Mouse (Mus musculus) forebrain, embryonic 15.5 days (tissue): ENCODE measurements at regions not wholly inside any gene's neighbourhood (a gene's known extent, or its start where the extent isn't known, plus 50 kb on each side); places are given as distances from the start of the nearest gene placed in this dataset.

Experiments
- ATAC-seq: fragments of 200-750 bp; cut with Nextera tagmentation; replicated peaks from 2 replicates; pipeline ENCODE4 v1.8.0; 2017; ENCODE audit warnings: mild to moderate bottlenecking, moderate TSS enrichment, moderate library complexity
- H3K27ac ChIP-seq: fragments of 300-500 bp; sonication (generic); replicated peaks from 2 replicates; pipeline ENCODE4 v1.5.1; 2015; ENCODE audit warnings: mild to moderate bottlenecking, inconsistent platforms
- H3K27me3 ChIP-seq: fragments of 300-500 bp; sonication (generic); 2 replicates; pipeline ENCODE4 v1.6.1; 2015; ENCODE audit warnings: inconsistent platforms
- H3K36me3 ChIP-seq: fragments of 300-500 bp; sonication (generic); 2 replicates; pipeline ENCODE4 v1.6.1; 2015; ENCODE audit warnings: mild to moderate bottlenecking, inconsistent platforms
- H3K4me1 ChIP-seq: fragments of 300-500 bp; sonication (generic); 2 replicates; pipeline ENCODE4 v1.6.1; 2015; ENCODE audit warnings: inconsistent platforms
- H3K4me2 ChIP-seq: fragments of 300-500 bp; sonication (generic); replicated peaks from 2 replicates; pipeline ENCODE4 v1.6.1; 2015; ENCODE audit warnings: mild to moderate bottlenecking, inconsistent platforms
- H3K4me3 ChIP-seq: fragments of 300-500 bp; sonication (generic); 2 replicates; pipeline ENCODE4 v1.5.1; 2015; ENCODE audit warnings: mild to moderate bottlenecking, inconsistent platforms
- H3K9ac ChIP-seq: fragments of 300-500 bp; sonication (generic); replicated peaks from 2 replicates; pipeline ENCODE4 v1.6.1; 2015; ENCODE audit warnings: mild to moderate bottlenecking, inconsistent platforms
- H3K9me3 ChIP-seq: fragments of 300-500 bp; sonication (generic); 2 replicates; pipeline ENCODE4 v1.6.1; 2016; ENCODE audit warnings: inconsistent platforms
- WGBS: fragments of 180-500 bp; shearing (Covaris S2); methylation state at CpG from one replicate; pipeline ENCODE4 v1.1.7; 2015; ENCODE audit warnings: mixed read lengths; 5-methylcytosine and 5-hydroxymethylcytosine counted together

DNA sequence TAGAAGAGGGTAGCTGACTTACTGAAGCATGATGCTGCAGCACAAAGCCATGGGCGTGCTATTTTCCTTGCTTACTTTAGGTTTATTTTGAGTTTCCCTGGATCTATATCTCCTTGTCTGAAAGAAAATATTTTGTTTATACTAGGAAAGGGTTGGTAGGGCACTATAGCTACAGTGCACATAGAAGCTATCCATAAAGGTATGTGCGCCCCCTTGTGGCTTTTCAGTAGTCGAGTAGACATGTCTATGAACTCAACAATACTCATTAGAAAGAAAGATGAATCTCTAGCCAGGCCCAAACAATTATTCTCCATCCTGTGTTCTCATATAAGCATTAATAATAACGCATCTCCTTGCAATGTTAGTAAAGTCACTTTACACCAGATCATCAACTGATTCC, 114.3 kb downstream of the Rab38 start:
- Histone ChIP-seq H3K9me3 (no peaks in the 10 kb centered on the region), H3K4me3 (no peak overlapping the region), H3K4me2 (no peak overlapping the region), H3K27me3 (no peaks in the 10 kb centered on the region), H3K27ac (no peak overlapping the region), H3K9ac (no peak overlapping the region), H3K36me3 (no peaks in the 10 kb centered on the region), H3K4me1 (no peaks in the 10 kb centered on the region)
- WGBS: 15% methylated on average over 4 of the region's 4 CpGs
- ATAC-seq: peak; percentile 96

DNA sequence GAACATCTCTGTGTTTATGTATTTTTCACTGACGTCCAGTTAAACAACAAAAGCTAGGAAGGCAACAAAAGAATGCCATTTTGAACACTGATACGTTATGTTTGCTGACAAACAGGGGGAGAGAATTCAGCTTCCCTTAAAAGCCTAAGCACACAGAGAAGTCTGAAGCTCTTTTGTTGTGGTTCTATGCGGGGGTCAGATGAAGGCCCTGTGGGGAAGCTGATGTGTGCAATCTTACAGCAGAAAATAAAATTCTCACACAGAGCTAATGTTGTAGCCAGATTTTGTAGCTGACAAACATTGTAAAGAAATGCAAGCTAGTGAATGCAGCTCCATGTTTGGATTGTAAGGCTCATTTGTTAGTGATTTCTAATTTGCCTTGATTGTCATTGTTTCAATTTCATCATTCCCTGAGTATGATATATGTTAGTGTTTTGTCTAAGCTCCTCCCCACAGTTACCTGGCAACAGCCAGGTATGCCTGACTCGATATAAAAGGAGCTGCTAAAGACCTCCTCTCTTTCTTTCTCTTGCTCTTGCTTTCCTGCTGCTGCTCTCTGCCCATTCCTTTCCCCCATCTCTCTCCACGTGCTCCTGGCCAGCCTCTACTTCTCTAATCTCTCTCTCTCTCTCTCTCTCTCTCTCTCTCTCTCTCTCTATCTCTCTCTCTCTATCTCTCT, 115.0 kb downstream of the Rab38 start:
- no peak overlapping the region for H3K27ac ChIP-seq
- 27% methylated on average over 5 of the region's 5 CpGs for WGBS
- peak; percentile 57 for ATAC-seq

DNA sequence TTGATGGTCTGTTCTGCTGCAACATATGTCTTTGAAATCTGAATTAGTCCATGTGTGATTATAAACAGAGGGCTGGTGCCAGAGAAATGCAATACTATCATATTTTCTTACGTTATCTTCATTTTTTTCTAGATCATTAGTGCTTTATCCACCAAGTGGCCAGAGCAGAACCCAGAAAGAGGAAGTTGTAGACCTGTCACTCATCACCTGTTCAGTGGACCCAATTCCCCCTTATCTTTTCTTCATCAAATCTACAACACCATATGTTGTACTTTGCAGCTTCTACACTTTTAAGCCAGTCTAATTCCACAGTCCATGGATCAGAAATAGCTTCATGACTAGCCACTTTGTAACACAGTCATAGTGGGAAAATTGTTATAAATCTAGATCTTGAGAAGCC, 145.0 kb downstream of the Rab38 start:
- 75% methylated on average over 1 of the region's 1 CpGs for WGBS
- H3K9ac ChIP-seq: no peak overlapping the region
- no peaks in the 10 kb centered on the region for H3K27me3 ChIP-seq
- H3K27ac ChIP-seq: no peak overlapping the region
- H3K36me3 ChIP-seq: no peaks in the 10 kb centered on the region
- H3K4me2 ChIP-seq: no peak overlapping the region
- no peak overlapping the region for H3K4me3 ChIP-seq
- no peaks in the 10 kb centered on the region for H3K4me1 ChIP-seq
- no peaks in the 10 kb centered on the region for H3K9me3 ChIP-seq
- ATAC-seq: no peak

More for the DNA sequence above, 115.0 kb downstream of the Rab38 start:
- H3K27me3 ChIP-seq: no peaks in the 10 kb centered on the region
- H3K9ac ChIP-seq: no peak overlapping the region
- H3K4me2 ChIP-seq: no peak overlapping the region
- H3K9me3 ChIP-seq: no peaks in the 10 kb centered on the region
- no peak overlapping the region for H3K4me3 ChIP-seq
- no peaks in the 10 kb centered on the region for H3K4me1 ChIP-seq
- no peaks in the 10 kb centered on the region for H3K36me3 ChIP-seq

DNA sequence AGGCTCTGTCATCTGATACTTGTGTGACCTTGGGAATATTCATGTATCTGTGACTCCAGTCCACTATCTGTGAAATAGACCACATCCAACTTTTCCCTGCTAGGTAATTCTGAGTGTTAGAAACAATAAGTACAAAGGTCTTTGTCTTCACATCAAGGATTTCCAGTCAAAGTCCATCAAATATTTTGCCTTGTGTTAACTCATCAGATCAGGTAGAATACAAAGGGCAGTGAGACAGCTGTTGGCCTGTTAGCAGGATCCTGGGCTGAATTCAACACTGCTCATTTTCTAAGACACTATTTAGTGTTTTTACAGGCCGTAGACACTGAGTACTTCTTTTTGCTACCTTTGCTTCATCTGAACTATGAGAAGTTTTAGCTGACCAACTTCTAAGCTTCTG, 170.7 kb downstream of the Rab38 start:
- H3K9ac ChIP-seq: no peak overlapping the region
- WGBS: 86% methylated on average over 1 of the region's 1 CpGs
- no peak overlapping the region for H3K4me3 ChIP-seq
- no peak overlapping the region for H3K4me2 ChIP-seq
- no peak overlapping the region for H3K27ac ChIP-seq
- ATAC-seq: no peak
- no peaks in the 10 kb centered on the region for H3K36me3 ChIP-seq
- no peaks in the 10 kb centered on the region for H3K4me1 ChIP-seq
- no peaks in the 10 kb centered on the region for H3K27me3 ChIP-seq
- no peaks in the 10 kb centered on the region for H3K9me3 ChIP-seq
